Mouse (Mus musculus): Measurements from ENCODE around the gene Stk16. TPM values are rescaled to one million over a fixed set of nuclear protein-coding genes. Genes with fewer than 3 reads are reported as not detected.
"Not testable (repeated sequence)": the region's sequence is repeated elsewhere in the genome, so short reads cannot be mapped to it uniquely, and the experiment has no call there.

Stk16 gene
- polyA plus RNA-seq, 2 experiments, result 110 to 245 TPM

DNA sequence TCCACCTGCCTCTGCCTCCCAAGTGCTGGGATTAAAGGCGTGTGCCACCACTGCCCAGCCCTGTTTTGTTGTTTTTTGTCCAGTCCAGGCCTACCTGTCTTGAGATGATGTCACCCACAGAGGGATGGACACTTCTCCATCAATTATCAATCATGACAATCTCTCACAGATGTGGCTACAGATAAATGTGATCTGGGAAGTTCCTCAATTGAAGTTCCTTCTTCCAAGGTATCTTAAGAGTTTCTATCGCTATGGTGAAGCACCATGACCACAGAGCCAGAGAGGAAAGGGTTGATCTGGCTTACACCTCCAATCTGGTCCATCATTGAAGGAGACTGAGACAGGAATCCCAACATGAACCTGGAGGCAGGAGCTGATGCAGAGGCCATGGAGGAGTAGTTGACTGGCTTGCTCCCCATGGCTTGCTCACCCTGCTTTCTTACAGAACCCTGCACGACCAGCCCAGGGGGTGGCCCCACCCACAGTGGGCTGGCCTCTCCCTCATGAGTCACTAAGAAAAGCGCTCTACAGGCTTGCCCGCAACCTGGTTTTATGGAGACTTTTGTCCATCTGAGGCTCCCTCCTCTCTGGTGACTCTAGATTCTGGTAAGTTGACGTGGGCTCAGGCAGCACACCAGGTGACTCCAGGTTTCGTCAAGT, 19.8 kb downstream of the Stk16 start:
- DNase-seq (ENCODE audit: low spot score), result no peak
- no peak overlapping the region for H3K4me2 ChIP-seq (replicated peaks; ENCODE audit: low read depth, low read length, severe bottlenecking)
- TF ChIP-seq POLR2A (IDR thresholded peaks at IDR 0.05; ENCODE audit: borderline replicate concordance, extremely low read depth, insufficient read depth, insufficient read length), result no peak
- H3K4me1 ChIP-seq (ENCODE audit: control insufficient read depth, insufficient read depth, low read length), result no peaks in the 10 kb centered on the region
- no peak overlapping the region for H3K9ac ChIP-seq (ENCODE audit: low read depth, low read length, severe bottlenecking)
- no peaks in the 10 kb centered on the region for H3K36me3 ChIP-seq (ENCODE audit: control insufficient read depth, insufficient read depth, low read length)
- no peak overlapping the region for H3K4me3 ChIP-seq (replicated peaks; ENCODE audit: low read length)
- no peaks in the 10 kb centered on the region for H3K9me3 ChIP-seq (ENCODE audit: control insufficient read depth, low read length)
- ATAC-seq (ENCODE audit: low FRiP score, low read depth), result no peak
- no peaks in the 10 kb centered on the region for H3K27me3 ChIP-seq (ENCODE audit: control insufficient read depth, insufficient read depth, low read length)
- 67% methylated on average over 7 of the region's 7 CpGs for WGBS
- no peak overlapping the region for H3K27ac ChIP-seq (replicated peaks; ENCODE audit: low read depth, low read length)

DNA sequence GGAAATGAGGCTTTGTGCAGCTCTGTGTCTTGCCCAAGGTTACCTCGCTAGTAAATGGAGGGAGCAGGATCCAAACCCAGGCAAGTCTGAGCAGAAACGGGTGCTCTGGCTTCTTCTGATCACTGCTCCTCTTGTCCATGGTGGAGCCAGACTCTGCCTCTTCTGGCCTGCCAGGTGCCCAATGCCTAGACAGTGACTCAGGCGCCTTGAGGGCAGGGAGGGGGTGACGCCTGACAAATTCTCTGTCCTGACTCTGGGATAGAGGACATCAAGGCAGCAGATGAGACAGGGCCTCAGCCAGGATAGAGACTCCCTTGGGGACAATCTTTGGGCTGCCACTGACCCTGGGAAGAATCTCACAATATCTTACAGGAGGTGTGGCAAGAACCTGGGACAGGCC, 20.6 kb downstream of the Stk16 start:
- WGBS, result 67% methylated on average over 4 of the region's 4 CpGs
- no peak for ATAC-seq (ENCODE audit: low FRiP score, low read depth)
- H3K4me3 ChIP-seq (replicated peaks; ENCODE audit: low read length), result no peak overlapping the region
- DNase-seq (ENCODE audit: low spot score), result no peak
- no peak for TF ChIP-seq POLR2A (IDR thresholded peaks at IDR 0.05; ENCODE audit: borderline replicate concordance, extremely low read depth, insufficient read depth, insufficient read length)
- H3K4me2 ChIP-seq (replicated peaks; ENCODE audit: low read depth, low read length, severe bottlenecking), result no peak overlapping the region
- no peaks in the 10 kb centered on the region for H3K27me3 ChIP-seq (ENCODE audit: control insufficient read depth, insufficient read depth, low read length)
- no peak overlapping the region for H3K9ac ChIP-seq (ENCODE audit: low read depth, low read length, severe bottlenecking)
- H3K4me1 ChIP-seq (ENCODE audit: control insufficient read depth, insufficient read depth, low read length), result no peaks in the 10 kb centered on the region
- H3K36me3 ChIP-seq (ENCODE audit: control insufficient read depth, insufficient read depth, low read length), result no peaks in the 10 kb centered on the region
- H3K27ac ChIP-seq (replicated peaks; ENCODE audit: low read depth, low read length), result no peak overlapping the region
- no peaks in the 10 kb centered on the region for H3K9me3 ChIP-seq (ENCODE audit: control insufficient read depth, low read length)

DNA sequence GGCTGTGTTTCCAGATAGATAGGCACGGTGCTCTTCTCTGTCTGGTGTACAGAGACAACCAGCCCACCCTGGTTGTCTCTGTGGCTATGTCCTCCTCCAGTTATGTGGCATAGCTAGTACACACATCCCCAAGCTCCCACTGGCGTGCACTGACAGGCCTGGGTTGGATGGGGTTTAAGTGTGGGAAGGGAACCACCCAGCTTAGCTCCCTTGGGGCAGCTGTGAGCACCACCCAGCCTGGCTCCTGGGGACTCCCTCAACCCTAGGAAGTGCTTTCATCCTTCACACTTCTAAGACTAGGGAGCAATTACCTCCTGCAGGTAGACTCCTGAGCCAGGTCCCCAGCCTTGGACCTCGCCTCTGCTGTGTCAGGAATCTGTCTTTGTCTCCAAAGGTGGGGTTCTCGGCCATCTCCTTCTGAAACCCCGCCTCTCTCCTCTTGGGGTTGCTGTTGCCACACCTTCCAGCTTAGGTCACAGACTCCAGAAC, 21.1 kb downstream of the Stk16 start, which contains the start of gene A630095N17Rik:
TSS of gene A630095N17Rik (minus strand) at position 439 of the 489 bp plus-strand sequence.
- no peaks in the 10 kb centered on the region for H3K36me3 ChIP-seq (ENCODE audit: control insufficient read depth, insufficient read depth, low read length)
- H3K4me3 ChIP-seq (replicated peaks; ENCODE audit: low read length), result no peak within 1 kb of the TSS
- H3K9ac ChIP-seq (ENCODE audit: low read depth, low read length, severe bottlenecking), result no peak within 1 kb of the TSS
- H3K27me3 ChIP-seq (ENCODE audit: control insufficient read depth, insufficient read depth, low read length), result no peaks in the 10 kb centered on the region
- H3K9me3 ChIP-seq (ENCODE audit: control insufficient read depth, low read length), result no peaks in the 10 kb centered on the region
- TF ChIP-seq POLR2A (IDR thresholded peaks at IDR 0.05; ENCODE audit: borderline replicate concordance, extremely low read depth, insufficient read depth, insufficient read length), result no peak
- no peaks in the 10 kb centered on the region for H3K4me1 ChIP-seq (ENCODE audit: control insufficient read depth, insufficient read depth, low read length)
- WGBS, result 63% methylated on average over 5 of the region's 5 CpGs
- no peak for DNase-seq (ENCODE audit: low spot score)
- no peak for ATAC-seq (ENCODE audit: low FRiP score, low read depth)
- H3K4me2 ChIP-seq (replicated peaks; ENCODE audit: low read depth, low read length, severe bottlenecking), result no peak within 1 kb of the TSS
- H3K27ac ChIP-seq (replicated peaks; ENCODE audit: low read depth, low read length), result no peak within 1 kb of the TSS

DNA sequence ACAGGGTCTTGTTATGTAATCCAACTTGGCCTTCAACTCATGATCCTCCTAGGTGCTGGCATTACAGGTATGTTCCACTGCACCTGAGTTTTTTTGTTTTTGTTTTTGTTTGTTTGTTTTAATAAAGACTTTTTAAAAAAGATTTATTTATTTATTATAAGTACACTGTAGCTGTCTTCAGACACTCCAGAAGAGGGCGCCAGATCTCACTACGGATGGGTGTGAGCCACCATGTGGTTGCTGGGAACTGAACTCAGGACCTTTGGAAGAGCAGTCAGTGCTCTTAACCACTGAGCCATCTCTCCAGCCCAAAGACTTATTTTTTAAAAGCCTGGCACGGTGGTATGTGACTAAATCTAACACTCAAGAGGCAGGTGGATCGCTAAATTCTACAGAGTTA, 21.9 kb downstream of the Stk16 start:
- H3K4me2 ChIP-seq (replicated peaks; ENCODE audit: low read depth, low read length, severe bottlenecking); ATAC-seq (ENCODE audit: low FRiP score, low read depth); H3K27me3 ChIP-seq (ENCODE audit: control insufficient read depth, insufficient read depth, low read length); H3K4me3 ChIP-seq (replicated peaks; ENCODE audit: low read length); H3K4me1 ChIP-seq (ENCODE audit: control insufficient read depth, insufficient read depth, low read length); DNase-seq (ENCODE audit: low spot score); H3K9ac ChIP-seq (ENCODE audit: low read depth, low read length, severe bottlenecking); H3K27ac ChIP-seq (replicated peaks; ENCODE audit: low read depth, low read length); H3K36me3 ChIP-seq (ENCODE audit: control insufficient read depth, insufficient read depth, low read length); H3K9me3 ChIP-seq (ENCODE audit: control insufficient read depth, low read length): not testable (repeated sequence)
- 65% methylated on average over 4 of the region's 4 CpGs for WGBS

DNA sequence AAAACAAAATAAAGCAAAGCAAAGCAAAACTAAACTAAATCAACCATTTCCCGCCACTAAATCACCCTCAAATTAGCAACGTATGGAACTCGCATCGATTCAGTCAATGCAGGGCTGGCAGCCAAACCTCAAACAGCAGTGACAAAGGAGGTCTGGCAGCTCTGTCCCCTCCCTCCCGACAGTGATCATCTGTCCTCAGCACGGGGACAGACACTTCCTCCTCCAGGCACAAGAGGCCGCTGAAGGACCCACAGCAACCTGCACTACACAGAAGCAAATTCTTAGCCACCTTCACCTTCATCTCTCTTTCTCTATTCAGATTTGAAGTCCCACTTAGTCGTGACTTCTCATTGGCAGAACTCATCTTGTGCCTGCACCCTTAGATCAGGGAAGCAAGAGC, 24.0 kb downstream of the Stk16 start:
- no peaks in the 10 kb centered on the region; the same call in 1 of the 2 replicates for H3K4me1 ChIP-seq (ENCODE audit: control insufficient read depth, insufficient read depth, low read length)
- H3K36me3 ChIP-seq (ENCODE audit: control insufficient read depth, insufficient read depth, low read length), result peaks cover 6% of the 10 kb centered on the region
- H3K27me3 ChIP-seq (ENCODE audit: control insufficient read depth, insufficient read depth, low read length), result no peaks in the 10 kb centered on the region
- peak; percentile 46 for DNase-seq (ENCODE audit: low spot score)
- no peak for ATAC-seq (ENCODE audit: low FRiP score, low read depth)
- H3K9me3 ChIP-seq (ENCODE audit: control insufficient read depth, low read length), result no peaks in the 10 kb centered on the region
- H3K27ac ChIP-seq (replicated peaks; ENCODE audit: low read depth, low read length), result no peak overlapping the region
- no peak for TF ChIP-seq POLR2A (IDR thresholded peaks at IDR 0.05; ENCODE audit: borderline replicate concordance, extremely low read depth, insufficient read depth, insufficient read length)
- no peak overlapping the region for H3K9ac ChIP-seq (ENCODE audit: low read depth, low read length, severe bottlenecking)
- H3K4me2 ChIP-seq (replicated peaks; ENCODE audit: low read depth, low read length, severe bottlenecking), result 0 out of 2 replicates have a peak overlapping the region, but pooled peaks have one; percentile 5
- H3K4me3 ChIP-seq (replicated peaks; ENCODE audit: low read length), result no peak overlapping the region
- WGBS, result 2% methylated on average over 8 of the region's 8 CpGs

Measured in limb, embryonic 14.5 days (tissue).